Mouse (Mus musculus) limb, embryonic 14.5 days (tissue): Measurements from ENCODE around the gene Uggt1. TPM values are rescaled to one million over a fixed set of nuclear protein-coding genes. Genes with fewer than 3 reads are reported as not detected.

Experiments
- ATAC-seq: fragments of 200-750 bp; cut with Nextera tagmentation; 2 replicates; pipeline ENCODE4 v1.8.0; 2017; ENCODE audit warnings: low read depth, moderate number of reproducible peaks, moderate TSS enrichment; ENCODE audit not compliant: low FRiP score
- DNase-seq: peaks from one replicate; pipeline ENCODE4 v3.0.0-alpha.2; 2015; ENCODE audit warnings: low spot score
- H3K27ac ChIP-seq: fragments of 300-500 bp; sonication (generic); replicated peaks from 2 replicates; pipeline ENCODE4 v1.5.1; 2014; ENCODE audit warnings: low read depth, mild to moderate bottlenecking, low read length, moderate library complexity, mixed read lengths
- H3K27me3 ChIP-seq: fragments of 300-500 bp; sonication (generic); 2 replicates; pipeline ENCODE4 v1.6.1; 2014; ENCODE audit warnings: low read length, mixed read lengths; ENCODE audit not compliant: control insufficient read depth, insufficient read depth
- H3K36me3 ChIP-seq: fragments of 300-500 bp; sonication (generic); 2 replicates; pipeline ENCODE4 v1.6.1; 2014; ENCODE audit warnings: mild to moderate bottlenecking, low read length, moderate library complexity, mixed read lengths; ENCODE audit not compliant: control insufficient read depth, insufficient read depth
- H3K4me1 ChIP-seq: fragments of 300-500 bp; sonication (generic); 2 replicates; pipeline ENCODE4 v1.6.1; 2014; ENCODE audit warnings: antibody characterized with exemption, low read length, mixed read lengths; ENCODE audit not compliant: control insufficient read depth, insufficient read depth
- H3K4me2 ChIP-seq: fragments of 300-500 bp; sonication (generic); replicated peaks from 2 replicates; pipeline ENCODE4 v1.6.1; 2014; ENCODE audit warnings: low read depth, mild to moderate bottlenecking, low read length, moderate library complexity; ENCODE audit not compliant: severe bottlenecking
- H3K4me3 ChIP-seq: fragments of 300-500 bp; sonication (generic); replicated peaks from 2 replicates; pipeline ENCODE4 v1.5.1; 2014; ENCODE audit warnings: low read length
- H3K9ac ChIP-seq: fragments of 300-500 bp; sonication (generic); 2 replicates; pipeline ENCODE4 v1.6.1; 2014; ENCODE audit warnings: mild to moderate bottlenecking, low read depth, low read length, moderate library complexity; ENCODE audit not compliant: severe bottlenecking
- H3K9me3 ChIP-seq: fragments of 300-500 bp; sonication (generic); 2 replicates; pipeline ENCODE4 v1.6.1; 2016; ENCODE audit warnings: low read length; ENCODE audit not compliant: control insufficient read depth
- POLR2A ChIP-seq: fragments of 200-500 bp; IDR thresholded peaks from 2 replicates; pipeline ENCODE4 v1.8.0; 2012; ENCODE audit warnings: inconsistent platforms, mild to moderate bottlenecking, moderate library complexity, borderline replicate concordance; ENCODE audit not compliant: insufficient read depth, insufficient read length; ENCODE audit errors: extremely low read depth
- WGBS: fragments of 180-500 bp; shearing (Covaris S2); extraction: QIAGEN DNeasy Blood & Tissue Kit; methylation state at CpG from one replicate; pipeline ENCODE4 v1.1.7; 2014; 5-methylcytosine and 5-hydroxymethylcytosine counted together
- microRNA-seq: library from miRNA; unstranded; fragments of <30 nt; microRNA quantifications from one replicate; pipeline ENCODE4, GENCODE M21; 2016
- polyA plus RNA-seq, 2 experiments: library from polyadenylated mRNA; depleted of rRNA in 1 of 2; stranded (reverse) in 1 of 2; unstranded in 1 of 2; fragments of >200 nt; fragmentation: Nextera tagmentation in 1 of 2; extraction: Ambion mirVana in 1 of 2; gene quantifications; 2 replicates each; pipeline versions ENCODE4 v1.2.1 to v1.2.3; 2012 to 2014

Gene Uggt1
- polyA plus RNA-seq, 2 experiments = 30.8 to 74.3 TPM

- ATAC-seq (no peak), DNase-seq (no peak)
- H3K27ac ChIP-seq = no peak overlapping the region
- WGBS = 85% methylated on average over 6 of the region's 6 CpGs
- no peak overlapping the region for H3K4me3 ChIP-seq
- peaks cover 27% of the 10 kb centered on the region for H3K4me1 ChIP-seq
- no peaks in the 10 kb centered on the region for H3K27me3 ChIP-seq
- no peak for TF ChIP-seq POLR2A
- no peaks in the 10 kb centered on the region for H3K9me3 ChIP-seq
- H3K9ac ChIP-seq = no peak overlapping the region
- peaks cover 24% of the 10 kb centered on the region for H3K36me3 ChIP-seq
- no peak overlapping the region for H3K4me2 ChIP-seq
These were observed 153.3 kb downstream of the Uggt1 start for GRCm38 (mm10) chr1:36091246-36091645.

GRCm38 (mm10) chr1:36090722-36091110 is 153.8 kb downstream of the Uggt1 start:
- Histone ChIP-seq H3K4me1 (peaks cover 27% of the 10 kb centered on the region), H3K4me3 (no peak overlapping the region), H3K36me3 (peaks cover 26% of the 10 kb centered on the region), H3K27me3 (no peaks in the 10 kb centered on the region), H3K4me2 (no peak overlapping the region), H3K27ac (no peak overlapping the region), H3K9me3 (peaks cover 2% of the 10 kb centered on the region; the same call in 1 of the 2 replicates), H3K9ac (no peak overlapping the region)
- TF ChIP-seq POLR2A = no peak
- WGBS = 95% methylated on average over 4 of the region's 4 CpGs
- ATAC-seq (no peak), DNase-seq (no peak)

Small RNA genes lying within 50 kb of the gene (microRNA-seq; reads per million reads assigned to microRNA genes)
- gene Mir6897 = 2.1 reads per million

Other genes with a start within 250 kb of the Uggt1 start
- gene Hs6st1, start 176.3 kb downstream of the Uggt1 start, polyA plus RNA-seq (2012; rRNA removed) = 50.5 and 63.4 TPM in 2 replicates
- gene Hs6st1, start 176.3 kb downstream of the Uggt1 start, polyA plus RNA-seq (2014; fragmentation: Nextera tagmentation; extraction: Ambion mirVana) = 14.9 and 19.3 TPM in 2 replicates
- 3.0 and 3.7 TPM in 2 replicates for gene Neurl3, start 30.0 kb upstream of the Uggt1 start, polyA plus RNA-seq (2012; rRNA removed)
- gene Neurl3, start 30.0 kb upstream of the Uggt1 start, polyA plus RNA-seq (2014; fragmentation: Nextera tagmentation; extraction: Ambion mirVana) = 1.8 and 1.9 TPM in 2 replicates
- 7.1 and 9.1 TPM in 2 replicates for gene Arid5a, start 63.0 kb upstream of the Uggt1 start, polyA plus RNA-seq (2012; rRNA removed)
- 8.0 and 9.6 TPM in 2 replicates for gene Arid5a, start 63.0 kb upstream of the Uggt1 start, polyA plus RNA-seq (2014; fragmentation: Nextera tagmentation; extraction: Ambion mirVana)
- gene Kansl3, start 124.5 kb upstream of the Uggt1 start, polyA plus RNA-seq (2012; rRNA removed) = 63.5 and 75.2 TPM in 2 replicates
- gene Kansl3, start 124.5 kb upstream of the Uggt1 start, polyA plus RNA-seq (2014; fragmentation: Nextera tagmentation; extraction: Ambion mirVana) = 38.6 and 43.9 TPM in 2 replicates
- gene Fer1l5, start 127.6 kb upstream of the Uggt1 start, polyA plus RNA-seq (2012; rRNA removed) = 0.03 and 0.04 TPM in 2 replicates
- gene Fer1l5, start 127.6 kb upstream of the Uggt1 start, polyA plus RNA-seq (2014; fragmentation: Nextera tagmentation; extraction: Ambion mirVana) = 0.50 and 0.80 TPM in 2 replicates
- 32.2 and 40.7 TPM in 2 replicates for gene Lman2l, start 200.6 kb upstream of the Uggt1 start, polyA plus RNA-seq (2012; rRNA removed)
- 26.7 and 30.7 TPM in 2 replicates for gene Lman2l, start 200.6 kb upstream of the Uggt1 start, polyA plus RNA-seq (2014; fragmentation: Nextera tagmentation; extraction: Ambion mirVana)
- 7.3 and 9.4 TPM in 2 replicates for gene Cnnm4, start 226.9 kb upstream of the Uggt1 start, polyA plus RNA-seq (2012; rRNA removed)
- gene Cnnm4, start 226.9 kb upstream of the Uggt1 start, polyA plus RNA-seq (2014; fragmentation: Nextera tagmentation; extraction: Ambion mirVana) = 13.1 and 15.1 TPM in 2 replicates